Mouse (Mus musculus): ENCODE results near the gene Mettl2.
"Not testable (repeated sequence)": the region's sequence is repeated elsewhere in the genome, so short reads cannot be mapped to it uniquely, and the experiment has no call there.

DNA sequence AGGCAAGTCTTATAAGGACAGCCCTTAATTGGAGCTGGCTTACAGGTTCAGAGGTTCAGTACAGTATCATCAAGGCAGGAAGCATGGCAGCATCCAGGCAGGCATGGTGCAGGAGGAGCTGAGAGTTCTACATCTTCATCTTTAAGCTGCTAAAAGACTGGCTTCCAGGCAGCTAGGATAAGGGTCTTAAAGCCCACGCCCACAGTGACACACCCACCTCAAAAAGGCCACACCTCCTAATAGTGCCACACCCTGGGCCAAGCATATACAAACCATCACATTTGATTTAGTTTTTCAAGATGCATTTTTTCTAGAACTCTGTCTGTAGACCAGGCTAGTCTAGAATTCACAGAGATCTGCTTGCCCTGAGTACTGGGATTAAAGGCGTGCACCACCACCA is 11.0 kb downstream of the Mettl2 start:
- not testable (repeated sequence) for TF ChIP-seq CTCF (IDR thresholded peaks at IDR 0.05; ENCODE audit: insufficient read depth, low read length); POLR2A (IDR thresholded peaks at IDR 0.05; ENCODE audit: borderline replicate concordance, extremely low read depth, low read depth, low read length)

Data from lung, adult 2 months (tissue).